Mouse (Mus musculus): Measurements from ENCODE around the gene Esam. TPM values are rescaled to one million over a fixed set of nuclear protein-coding genes. Genes with fewer than 3 reads are reported as not detected.

The Esam gene
- 1 to 10 TPM in 1 of 2 experiments, under 1 TPM in 1; 0.67 to 1.6 TPM for total RNA-seq (2023)

GRCm38 (mm10) chr9:37527396-37528224 is at the start of gene Esam:
TSS of gene Esam (plus strand) at chr9:37528078.

GRCm38 (mm10) chr9:37488611-37489396 is 39.1 kb upstream of the Esam start, which contains the start of gene Msantd2:
TSS of gene Msantd2 (plus strand) at chr9:37489319.

DNA sequence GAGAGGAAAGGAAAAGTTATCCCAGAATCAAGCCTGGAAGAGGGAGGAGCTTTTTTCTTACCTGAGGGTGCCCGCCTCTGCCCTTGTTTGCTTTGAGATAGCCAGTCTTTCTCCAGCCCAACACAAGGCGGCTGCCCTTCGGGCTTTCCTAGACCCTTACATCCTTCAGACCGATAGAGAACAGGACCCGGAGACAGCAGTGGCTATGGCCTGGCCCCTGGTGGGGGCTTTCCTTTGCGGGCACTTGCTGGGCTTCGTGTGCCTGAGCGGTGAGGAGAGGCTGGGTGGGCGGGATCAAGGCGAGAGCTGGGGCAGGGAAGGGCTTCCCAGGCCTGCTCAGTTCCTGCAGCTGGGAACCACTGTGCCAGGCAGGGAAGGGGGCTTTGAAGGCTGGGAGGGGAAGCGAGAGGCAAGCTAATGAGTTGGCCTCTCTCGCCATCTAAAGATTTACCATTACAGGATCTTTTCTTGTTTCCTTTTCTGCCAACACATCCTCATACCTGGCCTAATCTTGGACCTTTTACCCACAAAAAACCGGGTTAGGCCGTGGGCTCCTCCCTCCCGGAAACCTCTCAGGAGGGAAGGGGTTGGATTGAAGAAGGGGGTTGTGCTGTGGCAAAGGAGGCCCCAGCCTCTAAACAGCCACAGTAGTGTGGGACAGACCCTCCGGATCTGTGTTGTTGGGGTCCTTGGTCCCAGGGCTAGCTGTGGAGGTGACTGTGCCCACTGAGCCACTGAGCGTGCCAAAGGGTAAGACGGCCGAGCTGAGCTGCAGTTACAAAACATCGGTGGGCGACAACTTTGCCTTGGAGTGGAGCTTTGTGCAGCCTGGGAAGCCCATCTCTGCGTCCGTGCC is 11.5 kb downstream of the Esam start, which contains the start of gene Vsig2:
Gene Vsig2, plus strand, starts transcription at position 86 of the 856 bp plus-strand sequence.

GRCm38 (mm10) chr9:37552536-37553293 is 24.8 kb downstream of the Esam start, which contains the start of gene Nrgn:
TSS of gene Nrgn (minus strand) at chr9:37552904.

GRCm38 (mm10) chr9:37554838-37555748 is 27.2 kb downstream of the Esam start, which contains the start of gene Siae:
TSS of gene Siae (plus strand) at chr9:37555698.

Other genes starting within 250 kb of the Esam start
- 10 to 100 TPM; 10.4 to 14.6 TPM for gene Ccdc15, start 179.6 kb upstream of the Esam start, total RNA-seq (2023)
- gene Hepacam, start 160.7 kb upstream of the Esam start, total RNA-seq (2023): not detected
- not detected for gene Robo4, start 126.2 kb upstream of the Esam start, total RNA-seq (2023)
- gene Robo3, start 94.8 kb upstream of the Esam start, total RNA-seq (2023): under 1 TPM in 1 of 2 experiments, not detected in 1; 0.32 TPM
- gene Msantd2, start 38.8 kb upstream of the Esam start, total RNA-seq (2023): 10 to 100 TPM; 41.1 to 48.9 TPM
- gene Vsig2, start 11.2 kb downstream of the Esam start, total RNA-seq (2023): not detected
- 1 to 10 TPM; 2.2 to 3.6 TPM for gene Nrgn, start 24.8 kb downstream of the Esam start, total RNA-seq (2023)
- 10 to 100 TPM in 1 of 2 experiments, 1 to 10 TPM in 1; 9.0 to 10.3 TPM for gene Siae, start 27.6 kb downstream of the Esam start, total RNA-seq (2023)
- not detected for gene Spa17, start 85.6 kb downstream of the Esam start, total RNA-seq (2023)
- gene Tbrg1, start 129.2 kb downstream of the Esam start, total RNA-seq (2023): 10 to 100 TPM; 88.9 to 96.6 TPM
- gene Panx3, start 141.2 kb downstream of the Esam start, total RNA-seq (2023): not detected
- not detected for gene Olfr160, start 188.2 kb downstream of the Esam start, total RNA-seq (2023)
- gene Olfr874, start 217.0 kb downstream of the Esam start, total RNA-seq (2023): not detected
- not detected for gene Olfr875, start 243.8 kb downstream of the Esam start, total RNA-seq (2023)